Mouse (Mus musculus): Measurements from ENCODE around the gene Kri1. TPM values are rescaled to one million over a fixed set of nuclear protein-coding genes. Genes with fewer than 3 reads are reported as not detected.

Kri1 gene
- polyA plus RNA-seq, 1 experiment from 2014 or later = 15.9 TPM

GRCm38 (mm10) chr9:21248326-21248725 is 39.4 kb downstream of the Kri1 start, which contains the start of gene S1pr5:
S1pr5 (minus strand) TSS chr9:21248443.
- no peak within 1 kb of the TSS for H3K4me3 ChIP-seq (ENCODE audit: low read depth, low read length)
- 2% methylated on average over 25 of the region's 30 CpGs for WGBS

GRCm38 (mm10) chr9:21246342-21246741 is 41.4 kb downstream of the Kri1 start:
- Histone ChIP-seq H3K9ac (ENCODE audit: low read depth, low read length) (no peak overlapping the region), H3K27me3 (ENCODE audit: control insufficient read depth, insufficient read depth, low read length) (peaks cover 85% of the 10 kb centered on the region), H3K4me1 (replicated peaks; ENCODE audit: control insufficient read depth, insufficient read depth, low read length) (peaks cover 6% of the 10 kb centered on the region; the same call in 1 of the 2 replicates), H3K36me3 (ENCODE audit: control insufficient read depth, insufficient read depth, low read length) (no peaks in the 10 kb centered on the region), H3K9me3 (ENCODE audit: control insufficient read depth, low read length) (no peaks in the 10 kb centered on the region), H3K4me2 (replicated peaks; ENCODE audit: low read depth, low read length) (no peak overlapping the region), H3K27ac (ENCODE audit: low read depth, low read length) (no peak overlapping the region), H3K4me3 (ENCODE audit: low read depth, low read length) (no peak overlapping the region)
- ATAC-seq (ENCODE audit: low FRiP score) = no peak
- DNase-seq (ENCODE audit: low spot score) = no peak
- WGBS = 59% methylated on average over 1 of the region's 1 CpGs

More at GRCm38 (mm10) chr9:21248326-21248725, 39.4 kb downstream of the Kri1 start, which contains the start of gene S1pr5:
- no peaks in the 10 kb centered on the region for H3K9me3 ChIP-seq (ENCODE audit: control insufficient read depth, low read length)
- peaks cover 6% of the 10 kb centered on the region; the same call in 1 of the 2 replicates for H3K4me1 ChIP-seq (replicated peaks; ENCODE audit: control insufficient read depth, insufficient read depth, low read length)
- no peak within 1 kb of the TSS for H3K9ac ChIP-seq (ENCODE audit: low read depth, low read length)
- H3K4me2 ChIP-seq (replicated peaks; ENCODE audit: low read depth, low read length) = 0 out of 2 replicates have a peak within 1 kb of the TSS, but pooled peaks have one; percentile 28
- H3K27ac ChIP-seq (ENCODE audit: low read depth, low read length) = no peak within 1 kb of the TSS
- DNase-seq (ENCODE audit: low spot score) = no peak
- no peaks in the 10 kb centered on the region for H3K36me3 ChIP-seq (ENCODE audit: control insufficient read depth, insufficient read depth, low read length)
- no peak for ATAC-seq (ENCODE audit: low FRiP score)
- peaks cover 72% of the 10 kb centered on the region for H3K27me3 ChIP-seq (ENCODE audit: control insufficient read depth, insufficient read depth, low read length)

- 1% methylated on average over 15 of the region's 16 CpGs for WGBS
- no peaks in the 10 kb centered on the region for H3K9me3 ChIP-seq (ENCODE audit: control insufficient read depth, low read length)
- H3K4me3 ChIP-seq (ENCODE audit: low read depth, low read length) = peak overlapping the region; percentile 40
- H3K27me3 ChIP-seq (ENCODE audit: control insufficient read depth, insufficient read depth, low read length) = peaks cover 76% of the 10 kb centered on the region
- no peak for ATAC-seq (ENCODE audit: low FRiP score)
- H3K4me1 ChIP-seq (replicated peaks; ENCODE audit: control insufficient read depth, insufficient read depth, low read length) = peaks cover 6% of the 10 kb centered on the region; the same call in 1 of the 2 replicates
- H3K36me3 ChIP-seq (ENCODE audit: control insufficient read depth, insufficient read depth, low read length) = no peaks in the 10 kb centered on the region
- H3K9ac ChIP-seq (ENCODE audit: low read depth, low read length) = peak overlapping the region; percentile 54; the same call in 1 of the 2 replicates
- H3K27ac ChIP-seq (ENCODE audit: low read depth, low read length) = no peak overlapping the region
- H3K4me2 ChIP-seq (replicated peaks; ENCODE audit: low read depth, low read length) = peak overlapping the region; percentile 77
- DNase-seq (ENCODE audit: low spot score) = no peak
These were observed 42.7 kb downstream of the Kri1 start for GRCm38 (mm10) chr9:21245113-21245487.

- peak overlapping the region; percentile 40 for H3K4me3 ChIP-seq (ENCODE audit: low read depth, low read length)
- peak; percentile 65 for DNase-seq (ENCODE audit: low spot score)
- WGBS = under 1% methylated on average over 72 of the region's 72 CpGs
- H3K4me2 ChIP-seq (replicated peaks; ENCODE audit: low read depth, low read length) = peak overlapping the region; percentile 77
- no peaks in the 10 kb centered on the region for H3K36me3 ChIP-seq (ENCODE audit: control insufficient read depth, insufficient read depth, low read length)
- H3K9me3 ChIP-seq (ENCODE audit: control insufficient read depth, low read length) = no peaks in the 10 kb centered on the region
- peaks cover 71% of the 10 kb centered on the region for H3K27me3 ChIP-seq (ENCODE audit: control insufficient read depth, insufficient read depth, low read length)
- no peak overlapping the region for H3K27ac ChIP-seq (ENCODE audit: low read depth, low read length)
- peaks cover 6% of the 10 kb centered on the region; the same call in 1 of the 2 replicates for H3K4me1 ChIP-seq (replicated peaks; ENCODE audit: control insufficient read depth, insufficient read depth, low read length)
- peak; percentile 49 for ATAC-seq (ENCODE audit: low FRiP score)
- peak overlapping the region; percentile 54 for H3K9ac ChIP-seq (ENCODE audit: low read depth, low read length)
These were observed 43.2 kb downstream of the Kri1 start for GRCm38 (mm10) chr9:21244428-21245112.

GRCm38 (mm10) chr9:21243826-21244427 is 43.8 kb downstream of the Kri1 start:
- peaks cover 65% of the 10 kb centered on the region for H3K27me3 ChIP-seq (ENCODE audit: control insufficient read depth, insufficient read depth, low read length)
- H3K9me3 ChIP-seq (ENCODE audit: control insufficient read depth, low read length) = no peaks in the 10 kb centered on the region
- peaks cover 6% of the 10 kb centered on the region; the same call in 1 of the 2 replicates for H3K4me1 ChIP-seq (replicated peaks; ENCODE audit: control insufficient read depth, insufficient read depth, low read length)
- H3K9ac ChIP-seq (ENCODE audit: low read depth, low read length) = peak overlapping the region; percentile 54; the same call in 1 of the 2 replicates
- no peak for ATAC-seq (ENCODE audit: low FRiP score)
- 5% methylated on average over 42 of the region's 42 CpGs for WGBS
- peak overlapping the region; percentile 77 for H3K4me2 ChIP-seq (replicated peaks; ENCODE audit: low read depth, low read length)
- peak; percentile 35 for DNase-seq (ENCODE audit: low spot score)
- peak overlapping the region; percentile 40 for H3K4me3 ChIP-seq (ENCODE audit: low read depth, low read length)
- H3K27ac ChIP-seq (ENCODE audit: low read depth, low read length) = no peak overlapping the region
- H3K36me3 ChIP-seq (ENCODE audit: control insufficient read depth, insufficient read depth, low read length) = no peaks in the 10 kb centered on the region

- 3% methylated on average over 11 of the region's 11 CpGs for WGBS
These were observed 46.4 kb downstream of the Kri1 start for GRCm38 (mm10) chr9:21241343-21241742.

GRCm38 (mm10) chr9:21239465-21239848 is 48.3 kb downstream of the Kri1 start:
- 45% methylated on average over 4 of the region's 4 CpGs for WGBS
- Histone ChIP-seq H3K9ac (ENCODE audit: low read depth, low read length) (peak overlapping the region; percentile 98; the same call in 1 of the 2 replicates), H3K27ac (ENCODE audit: low read depth, low read length) (no peak overlapping the region), H3K9me3 (ENCODE audit: control insufficient read depth, low read length) (no peaks in the 10 kb centered on the region), H3K4me3 (ENCODE audit: low read depth, low read length) (peak overlapping the region; percentile 91), H3K4me2 (replicated peaks; ENCODE audit: low read depth, low read length) (peak overlapping the region; percentile 68), H3K36me3 (ENCODE audit: control insufficient read depth, insufficient read depth, low read length) (no peaks in the 10 kb centered on the region), H3K27me3 (ENCODE audit: control insufficient read depth, insufficient read depth, low read length) (peaks cover 25% of the 10 kb centered on the region), H3K4me1 (replicated peaks; ENCODE audit: control insufficient read depth, insufficient read depth, low read length) (peaks cover 10% of the 10 kb centered on the region)
- ATAC-seq (ENCODE audit: low FRiP score) (no peak), DNase-seq (ENCODE audit: low spot score) (no peak)

More at GRCm38 (mm10) chr9:21241343-21241742, 46.4 kb downstream of the Kri1 start:
- DNase-seq (ENCODE audit: low spot score) (peak; percentile 94), ATAC-seq (ENCODE audit: low FRiP score) (no peak)
- Histone ChIP-seq H3K4me1 (replicated peaks; ENCODE audit: control insufficient read depth, insufficient read depth, low read length) (peaks cover 10% of the 10 kb centered on the region), H3K27ac (ENCODE audit: low read depth, low read length) (no peak overlapping the region), H3K27me3 (ENCODE audit: control insufficient read depth, insufficient read depth, low read length) (peaks cover 44% of the 10 kb centered on the region), H3K4me3 (ENCODE audit: low read depth, low read length) (no peak overlapping the region), H3K9me3 (ENCODE audit: control insufficient read depth, low read length) (no peaks in the 10 kb centered on the region), H3K36me3 (ENCODE audit: control insufficient read depth, insufficient read depth, low read length) (no peaks in the 10 kb centered on the region), H3K4me2 (replicated peaks; ENCODE audit: low read depth, low read length) (no peak overlapping the region), H3K9ac (ENCODE audit: low read depth, low read length) (no peak overlapping the region)

GRCm38 (mm10) chr9:21238733-21239464 is 48.9 kb downstream of the Kri1 start, which contains the start of gene Keap1:
Keap1 (minus strand) TSS chr9:21239361.
- Histone ChIP-seq H3K27me3 (ENCODE audit: control insufficient read depth, insufficient read depth, low read length) (peaks cover 19% of the 10 kb centered on the region), H3K9ac (ENCODE audit: low read depth, low read length) (peak within 1 kb of the TSS; percentile 98), H3K4me1 (replicated peaks; ENCODE audit: control insufficient read depth, insufficient read depth, low read length) (peaks cover 7% of the 10 kb centered on the region), H3K9me3 (ENCODE audit: control insufficient read depth, low read length) (no peaks in the 10 kb centered on the region), H3K4me2 (replicated peaks; ENCODE audit: low read depth, low read length) (peak within 1 kb of the TSS; percentile 68), H3K4me3 (ENCODE audit: low read depth, low read length) (peak within 1 kb of the TSS; percentile 91), H3K27ac (ENCODE audit: low read depth, low read length) (peak within 1 kb of the TSS; percentile 86), H3K36me3 (ENCODE audit: control insufficient read depth, insufficient read depth, low read length) (no peaks in the 10 kb centered on the region)
- under 1% methylated on average over 56 of the region's 90 CpGs for WGBS
- peak; percentile 89 for DNase-seq (ENCODE audit: low spot score)
- ATAC-seq (ENCODE audit: low FRiP score) = peak; percentile 90

All from hindbrain, embryonic 11.5 days (tissue).